In the genomic region with DNA sequence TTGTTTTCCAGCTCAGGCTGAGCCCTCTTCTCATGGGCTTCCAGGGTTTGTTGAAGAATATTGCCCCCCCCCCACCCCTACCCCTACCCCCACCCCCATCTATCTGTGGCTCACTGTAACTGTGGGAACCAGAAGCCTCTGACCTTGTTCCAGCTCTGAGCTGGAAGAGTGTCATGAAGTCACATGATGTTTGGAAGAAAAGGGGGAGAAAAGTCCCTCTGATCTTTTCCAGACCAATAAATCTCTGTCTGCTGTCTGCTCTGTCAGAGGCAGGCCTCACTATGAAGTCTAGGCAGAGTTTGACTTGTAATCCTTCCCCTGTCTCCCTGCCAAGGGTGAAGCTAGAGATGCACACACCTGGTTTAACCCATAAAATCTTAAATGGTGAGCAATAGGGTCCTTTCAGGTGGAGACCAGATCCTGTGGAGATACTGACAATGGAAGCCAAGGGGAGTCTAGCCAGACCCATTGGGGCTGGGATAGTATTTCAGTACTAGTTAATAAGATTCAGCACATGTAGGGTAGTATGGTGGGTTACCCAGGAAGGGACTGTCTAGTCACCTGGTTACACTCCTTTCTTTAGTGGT, we compare ENCODE assay signal across 20 mouse cellular contexts. TPM values are rescaled to one million over a fixed set of nuclear protein-coding genes. Genes with fewer than 3 reads are reported as not detected.
DNase-seq lines count a peak whose midpoint lies in the region; ATAC-seq and TF ChIP-seq lines count a peak whose summit lies in the region.
"Had no signal": no experiment of that assay in that cellular context is flagged by ENCODE, and none has a peak within 500 bp of the region (broad histone marks: within the 10 kb centered on the region; RNA-seq: fewer than 3 reads in every experiment).

No protein-coding gene starts in this region.

- H3K4me2 ChIP-seq in lung, embryonic 14.5 days: no peak overlapping the region
- H3K4me2 ChIP-seq: embryonic facial prominence, embryonic 12.5 days; forebrain, embryonic 15.5 days; heart, embryonic 11.5 days; hindbrain, embryonic 14.5 days; intestine, embryonic 15.5 days had no signal

- H3K27ac ChIP-seq in lung, embryonic 14.5 days (ENCODE audit: low read depth): no peak overlapping the region
- H3K27ac ChIP-seq: embryonic facial prominence, embryonic 12.5 days; forebrain, embryonic 15.5 days; hindbrain, embryonic 14.5 days; intestine, embryonic 15.5 days; liver, embryonic 14.5 days had no signal

- H3K36me3 ChIP-seq in lung, embryonic 14.5 days (ENCODE audit: insufficient read depth): no peaks in the 10 kb centered on the region
- H3K36me3 ChIP-seq: embryonic facial prominence, embryonic 12.5 days; forebrain, embryonic 15.5 days; intestine, embryonic 15.5 days had no signal

- H3K9ac ChIP-seq in lung, embryonic 14.5 days: no peak overlapping the region
- H3K9ac ChIP-seq: embryonic facial prominence, embryonic 12.5 days; forebrain, embryonic 15.5 days; hindbrain, embryonic 14.5 days; intestine, embryonic 15.5 days; liver, embryonic 14.5 days had no signal

- no peaks in the 10 kb centered on the region for H3K4me1 ChIP-seq in lung, embryonic 14.5 days (ENCODE audit: insufficient read depth)

- no peaks in the 10 kb centered on the region for H3K9me3 ChIP-seq in lung, embryonic 14.5 days (ENCODE audit: low read depth, low read length)
- H3K9me3 ChIP-seq: embryonic facial prominence, embryonic 12.5 days; forebrain, embryonic 15.5 days; intestine, embryonic 15.5 days; megakaryocyte, embryonic 14.5 days had no signal

- peak; percentile 16; the same call in 1 of the 2 replicates for ATAC-seq in lung, embryonic 14.5 days (ENCODE audit: insufficient read depth)
- ATAC-seq: forebrain, embryonic 15.5 days; intestine, embryonic 15.5 days; midbrain, embryonic 16.5 days had no signal

- TF ChIP-seq CTCF in lung, embryonic 14.5 days (IDR thresholded peaks at IDR 0.05; ENCODE audit: low read depth): no peak

- H3K27me3 ChIP-seq in lung, embryonic 14.5 days (ENCODE audit: insufficient read depth, low read length): peaks cover 38% of the 10 kb centered on the region

- no peak overlapping the region for H3K4me3 ChIP-seq in lung, embryonic 14.5 days (ENCODE audit: low read depth, low read length)
- H3K4me3 ChIP-seq: embryonic facial prominence, embryonic 12.5 days; forebrain, embryonic 15.5 days; intestine, embryonic 15.5 days; megakaryocyte, embryonic 14.5 days had no signal

- intact Hi-C loops in heart, postnatal 10 days (cut with DNase I): no loop called here

- DNase-seq in embryo, embryonic 10 days (ENCODE audit: low spot score): peak; percentile 17
- no peak for DNase-seq in embryo, embryonic 9.5 days (ENCODE audit: extremely low spot score)
- DNase-seq in lung, embryonic 14.5 days: peak; percentile 44
- DNase-seq in lung, postnatal 4 days: no peak
- DNase-seq in Muller cell, postnatal 12 days (ENCODE audit: inconsistent ontology term): peak; percentile 27
- peak; percentile 37 for DNase-seq in adrenal gland, postnatal 14 days
- no peak for DNase-seq in frontal cortex, adult 2 months (ENCODE audit: extremely low spot score in 1 of 2, low spot score in 1 of 2)
- DNase-seq in heart, postnatal 10 days: no peak
- DNase-seq: B cell, adult 2 months; cerebellum, postnatal 25 days; left cerebral cortex, postnatal 4 days; right cerebral cortex, postnatal 25 days had no signal

RNA-seq across cellular contexts. Expression of a gene that starts 2.7 kb away (rescaled TPM):
- 0.11 and 0.16 TPM in 2 replicates for polyA plus RNA-seq in lung, embryonic 14.5 days (2014; fragmentation: Nextera tagmentation; extraction: Ambion mirVana)
- total RNA-seq in adrenal gland, postnatal 14 days (2021): 3.9 and 8.3 TPM in 2 replicates
- polyA plus RNA-seq in frontal cortex, adult 2 months (2012; rRNA removed): 136 and 149 TPM in 2 replicates
- under 1 TPM; 0.50 to 0.55 TPM for total RNA-seq in heart, postnatal 10 days (2021)

Comparison
In these comparisons a context has a peak if more than half of its experiments do, and no peak if none do; other contexts are left out.
1. DNase-seq: peak in embryo, embryonic 10 days (single experiment), lung, embryonic 14.5 days (single experiment), Muller cell, postnatal 12 days (single experiment) and adrenal gland, postnatal 14 days (single experiment); none in embryo, embryonic 9.5 days (single experiment), lung, postnatal 4 days (0 of 2), frontal cortex, adult 2 months (0 of 2) and heart, postnatal 10 days (0 of 2).